ENCODE assay signal across 14 mouse cellular contexts in the genomic region with DNA sequence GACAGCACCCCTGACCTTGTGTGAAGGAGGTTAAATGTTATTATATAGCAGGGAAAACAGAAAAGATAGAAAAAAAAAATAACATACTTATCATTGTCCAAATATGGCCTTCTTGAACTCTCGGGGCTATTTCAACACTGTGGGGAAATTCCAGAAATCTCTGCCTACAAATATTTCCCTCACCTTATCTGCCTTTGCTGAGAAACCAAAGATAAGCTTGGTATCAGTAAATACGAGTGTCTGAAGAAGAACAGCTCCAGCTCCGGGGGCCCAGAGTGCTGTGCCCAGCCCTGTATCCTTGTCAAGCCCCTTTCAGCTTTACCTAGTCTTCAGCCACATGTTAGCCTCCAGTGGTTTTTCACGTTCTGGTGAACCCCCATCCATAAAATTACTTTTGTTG.
DNase-seq lines count a peak whose midpoint lies in the region; ATAC-seq and TF ChIP-seq lines count a peak whose summit lies in the region.
"Had no signal": no experiment of that assay in that cellular context is flagged by ENCODE, and none has a peak within 500 bp of the region (broad histone marks: within the 10 kb centered on the region; RNA-seq: fewer than 3 reads in every experiment).

No protein-coding gene starts in this region.

- no peak for TF ChIP-seq POLR2A in myocyte (IDR thresholded peaks at IDR 0.05; ENCODE audit: insufficient read length, low read depth)

- no peak overlapping the region for H3K9ac ChIP-seq in lung, embryonic 14.5 days
- H3K9ac ChIP-seq in heart, embryonic 15.5 days, result no peak overlapping the region
- H3K9ac ChIP-seq: liver, embryonic 14.5 days had no signal

- no peak for ATAC-seq in lung, embryonic 14.5 days (ENCODE audit: insufficient read depth)
- peak; percentile 65 for ATAC-seq in heart, embryonic 15.5 days (replicated peaks; ENCODE audit: insufficient number of reproducible peaks, insufficient read depth, low FRiP score, low read depth)
- ATAC-seq: hindbrain, embryonic 16.5 days had no signal

- peak overlapping the region; percentile 65 for H3K4me2 ChIP-seq in lung, embryonic 14.5 days
- H3K4me2 ChIP-seq in heart, embryonic 15.5 days, result peak overlapping the region; percentile 73
- peak overlapping the region; percentile 73 for H3K4me2 ChIP-seq in myocyte (ENCODE audit: low read depth)

- H3K36me3 ChIP-seq in lung, embryonic 14.5 days (ENCODE audit: insufficient read depth), result no peaks in the 10 kb centered on the region
- no peaks in the 10 kb centered on the region for H3K36me3 ChIP-seq in heart, embryonic 15.5 days
- H3K36me3 ChIP-seq in myocyte (ENCODE audit: control insufficient read depth, insufficient read depth), result no peaks in the 10 kb centered on the region

- H3K4me3 ChIP-seq in lung, embryonic 14.5 days (ENCODE audit: low read depth, low read length), result no peak overlapping the region
- no peak overlapping the region for H3K4me3 ChIP-seq in heart, embryonic 15.5 days
- H3K4me3 ChIP-seq in myocyte, result peak overlapping the region; percentile 3
- H3K4me3 ChIP-seq: erythroblast, embryonic 14.5 days had no signal

- H3K4me1 ChIP-seq in lung, embryonic 14.5 days (ENCODE audit: insufficient read depth), result peaks cover 20% of the 10 kb centered on the region
- peaks cover 33% of the 10 kb centered on the region for H3K4me1 ChIP-seq in heart, embryonic 15.5 days (replicated peaks)

- H3K27ac ChIP-seq in lung, embryonic 14.5 days (ENCODE audit: low read depth), result peak overlapping the region; percentile 71; the same call in 1 of the 2 replicates
- H3K27ac ChIP-seq in heart, embryonic 15.5 days, result peak overlapping the region; percentile 68
- H3K27ac ChIP-seq: liver, embryonic 14.5 days had no signal

- no peaks in the 10 kb centered on the region for H3K79me2 ChIP-seq in myocyte (ENCODE audit: control insufficient read depth, insufficient read depth)

- 10% methylated on average over 4 of the region's 4 CpGs for WGBS in lung, embryonic 14.5 days
- 13% methylated on average over 4 of the region's 4 CpGs for WGBS in heart, embryonic 15.5 days

- no peak overlapping the region for H3ac ChIP-seq in myocyte (ENCODE audit: control insufficient read depth, insufficient read length)

- H3K27me3 ChIP-seq in lung, embryonic 14.5 days (ENCODE audit: insufficient read depth, low read length), result no peaks in the 10 kb centered on the region
- no peaks in the 10 kb centered on the region for H3K27me3 ChIP-seq in heart, embryonic 15.5 days
- no peaks in the 10 kb centered on the region for H3K27me3 ChIP-seq in myocyte (ENCODE audit: control insufficient read depth, insufficient read depth, insufficient read length)

- no peak for TF ChIP-seq CTCF in lung, embryonic 14.5 days (IDR thresholded peaks at IDR 0.05; ENCODE audit: low read depth)

- no peaks in the 10 kb centered on the region for H3K9me3 ChIP-seq in lung, embryonic 14.5 days (ENCODE audit: low read depth, low read length)
- no peaks in the 10 kb centered on the region for H3K9me3 ChIP-seq in heart, embryonic 15.5 days (replicated peaks)

- DNase-seq in heart, adult 18-20 months, result peak; percentile 44 to 45
- DNase-seq in heart, postnatal 4 days, result no peak
- no peak for DNase-seq in lung, embryonic 14.5 days
- DNase-seq in lung, postnatal 14 days, result no peak
- DNase-seq in cerebellum, postnatal 36 days, result no peak
- no peak for DNase-seq in cerebellum, adult 8-10 months
- DNase-seq: B cell, adult 2 months; cerebellum, adult 9-11 months; layer of hippocampus, postnatal 36 days had no signal

TF ChIP-seq in myocyte, 11 proteins besides CTCF, POLR2A, EP300 and RAD21:
- TF ChIP-seq SRF (IDR thresholded peaks at IDR 0.05; ENCODE audit: control insufficient read depth, insufficient read length, low read depth), result no peak

Comparison
In these comparisons a context has a peak if more than half of its experiments do, and no peak if none do; other contexts are left out.
1. DNase-seq: peak in heart, adult 18-20 months (2 of 2); none in heart, postnatal 4 days (single experiment), lung, embryonic 14.5 days (single experiment), lung, postnatal 14 days (single experiment), cerebellum, postnatal 36 days (0 of 2) and cerebellum, adult 8-10 months (single experiment).
2. Peak in every context shown above with its lines, with median percentiles within 50 percentile points of each other: H3K4me2 ChIP-seq.